In genomic region chr4:101508851-101509577, GRCm38 (mm10) we compare ENCODE assay signal across 7 mouse cellular contexts. TPM values are rescaled to one million over a fixed set of nuclear protein-coding genes. Genes with fewer than 3 reads are reported as not detected.
A peak's percentile ranks its signal among the peaks of the same experiment; 100 is the strongest.
DNase-seq lines count a peak whose midpoint lies in the region; ATAC-seq and TF ChIP-seq lines count a peak whose summit lies in the region.

No protein-coding gene starts in this region.

- H3K9me3 ChIP-seq in embryonic facial prominence, embryonic 15.5 days (replicated peaks) = no peaks in the 10 kb centered on the region
- no peaks in the 10 kb centered on the region for H3K9me3 ChIP-seq in midbrain, embryonic 16.5 days (replicated peaks; ENCODE audit: control insufficient read depth, low read length, poor library complexity, severe bottlenecking)
- no peaks in the 10 kb centered on the region for H3K9me3 ChIP-seq in stomach, postnatal 0 days (ENCODE audit: control insufficient read depth, low read length)

- no peak overlapping the region for H3K27ac ChIP-seq in embryonic facial prominence, embryonic 15.5 days (replicated peaks)
- peak overlapping the region; percentile 65 for H3K27ac ChIP-seq in midbrain, embryonic 16.5 days (ENCODE audit: low read length)
- H3K27ac ChIP-seq in stomach, postnatal 0 days (replicated peaks) = no peak overlapping the region

- peak overlapping the region; percentile 41 for H3K4me3 ChIP-seq in embryonic facial prominence, embryonic 15.5 days (replicated peaks)
- peak overlapping the region; percentile 62 for H3K4me3 ChIP-seq in midbrain, embryonic 16.5 days (ENCODE audit: low read depth, low read length)
- H3K4me3 ChIP-seq in stomach, postnatal 0 days (ENCODE audit: low read depth, low read length) = peak overlapping the region; percentile 38

- peak overlapping the region; percentile 84 for H3K4me2 ChIP-seq in embryonic facial prominence, embryonic 15.5 days (replicated peaks)
- H3K4me2 ChIP-seq in midbrain, embryonic 16.5 days (ENCODE audit: low read length) = peak overlapping the region; percentile 87
- H3K4me2 ChIP-seq in stomach, postnatal 0 days (replicated peaks; ENCODE audit: low read depth) = peak overlapping the region; percentile 62

- intact Hi-C loops in left cerebral cortex, postnatal 36 days (cut with DNase I) = loop anchor here (5.0 to 10.0 kb wide), 3 partner anchors 106 to 152 kb away; partner anchors contain the start of gene Leprot

- TF ChIP-seq EP300 in stomach, postnatal 0 days (optimal IDR thresholded peaks at IDR 0.05) = no peak

- H3K27me3 ChIP-seq in embryonic facial prominence, embryonic 15.5 days = no peaks in the 10 kb centered on the region
- H3K27me3 ChIP-seq in midbrain, embryonic 16.5 days (ENCODE audit: control insufficient read depth, insufficient read depth, low read depth, low read length) = no peaks in the 10 kb centered on the region
- H3K27me3 ChIP-seq in stomach, postnatal 0 days (ENCODE audit: control insufficient read depth, insufficient read depth, low read length) = no peaks in the 10 kb centered on the region

- DNase-seq in ES-CJ7 (ENCODE audit: low read depth, low spot score) = peak; percentile 62
- DNase-seq in induced T-regulatory cell, adult 2 months (ENCODE audit: low read depth) = peak; percentile 42
- DNase-seq in left cerebral cortex, postnatal 36 days (ENCODE audit: low spot score in 2 of 2) = peak; percentile 57 to 62
- peak; percentile 50 for DNase-seq in stomach, postnatal 0 days (ENCODE audit: low spot score)

- 4% methylated on average over 30 of the region's 30 CpGs for WGBS in embryonic facial prominence, embryonic 15.5 days
- WGBS in midbrain, embryonic 16.5 days = 3% methylated on average over 30 of the region's 30 CpGs
- 8% methylated on average over 30 of the region's 30 CpGs for WGBS in stomach, postnatal 0 days

- peak overlapping the region; percentile 16; the same call in 1 of the 2 replicates for H3K9ac ChIP-seq in embryonic facial prominence, embryonic 15.5 days
- H3K9ac ChIP-seq in midbrain, embryonic 16.5 days (ENCODE audit: low read depth, low read length) = peak overlapping the region; percentile 81
- peak overlapping the region; percentile 23 for H3K9ac ChIP-seq in stomach, postnatal 0 days (ENCODE audit: low read length)

- H3K36me3 ChIP-seq in embryonic facial prominence, embryonic 15.5 days = no peaks in the 10 kb centered on the region
- no peaks in the 10 kb centered on the region for H3K36me3 ChIP-seq in midbrain, embryonic 16.5 days (ENCODE audit: control insufficient read depth, insufficient read depth, low read length)
- no peaks in the 10 kb centered on the region for H3K36me3 ChIP-seq in stomach, postnatal 0 days (ENCODE audit: control insufficient read depth, insufficient read depth, low read length)

- TF ChIP-seq CTCF in stomach, postnatal 0 days (IDR thresholded peaks at IDR 0.05; ENCODE audit: low read depth) = no peak

- peak; percentile 48 for ATAC-seq in activated CD4-positive, CD25-positive, alpha-beta regulatory T cell, adult 4 months
- no peak; the same call in 1 of the 2 replicates for ATAC-seq in embryonic facial prominence, embryonic 15.5 days (ENCODE audit: insufficient number of reproducible peaks, low FRiP score, low TSS enrichment, low read depth)
- peak; percentile 69 for ATAC-seq in midbrain, embryonic 16.5 days
- peak; percentile 56; the same call in 1 of the 2 replicates for ATAC-seq in stomach, postnatal 0 days (ENCODE audit: low FRiP score, low TSS enrichment)

- H3K4me1 ChIP-seq in embryonic facial prominence, embryonic 15.5 days = peaks cover 16% of the 10 kb centered on the region
- H3K4me1 ChIP-seq in midbrain, embryonic 16.5 days (ENCODE audit: control insufficient read depth, insufficient read depth, low read length) = peaks cover 10% of the 10 kb centered on the region; the same call in 1 of the 2 replicates
- peaks cover 4% of the 10 kb centered on the region; the same call in 1 of the 2 replicates for H3K4me1 ChIP-seq in stomach, postnatal 0 days (replicated peaks; ENCODE audit: control insufficient read depth, insufficient read depth)

RNA-seq across cellular contexts. Expression of gene Dnajc6, which starts 12.6 kb away (rescaled TPM):
- 1 to 10 TPM; 1.8 to 1.9 TPM for polyA plus RNA-seq in activated CD4-positive, CD25-positive, alpha-beta regulatory T cell, adult 4 months (2017; shearing (Covaris generic))
- polyA plus RNA-seq in embryonic facial prominence, embryonic 15.5 days (2015; fragmentation: Nextera tagmentation; extraction: Ambion mirVana) = 2.0 and 3.2 TPM in 2 replicates
- 100 to 1,000 TPM; 304 to 330 TPM for total RNA-seq in left cerebral cortex, postnatal 36 days (2021)
- polyA plus RNA-seq in midbrain, embryonic 16.5 days (2015; fragmentation: Nextera tagmentation; extraction: Ambion mirVana) = 62.0 and 77.1 TPM in 2 replicates
- 0.81 and 0.83 TPM in 2 replicates for polyA plus RNA-seq in stomach, postnatal 0 days (2015; fragmentation: Nextera tagmentation; extraction: Ambion mirVana)

Comparison
In these comparisons a context has a peak if more than half of its experiments do, and no peak if none do; other contexts are left out.
1. H3K9ac ChIP-seq: peak in every context shown above with its lines; median percentile 81 in midbrain, embryonic 16.5 days; 23 in stomach, postnatal 0 days; 16 in embryonic facial prominence, embryonic 15.5 days.
2. RNA of gene Dnajc6, which starts 12.6 kb away (polyA plus RNA-seq): 62.0 to 77.1 TPM in midbrain, embryonic 16.5 days; 2.0 to 3.2 TPM in embryonic facial prominence, embryonic 15.5 days, 1.8 to 1.9 TPM in activated CD4-positive, CD25-positive, alpha-beta regulatory T cell, adult 4 months and 0.81 to 0.83 TPM in stomach, postnatal 0 days; every median in the first group is over 10 times any median in the second.
3. Peak in every context shown above with its lines, with median percentiles within 50 percentile points of each other: DNase-seq, H3K4me2 ChIP-seq and H3K4me3 ChIP-seq.